Mouse (Mus musculus): ENCODE measurements around the gene Epor.

Epor gene

GRCm38 (mm10) chr9:21963417-21963816 is at the start of gene Epor:
Epor (minus strand) TSS chr9:21963506.
- no peak for DNase-seq (ENCODE audit: low read depth, low spot score)

- DNase-seq (ENCODE audit: low read depth, low spot score), result no peak
These were observed 49.4 kb upstream of the Epor start for GRCm38 (mm10) chr9:22012731-22013130.

GRCm38 (mm10) chr9:22011055-22011454 is 47.7 kb upstream of the Epor start:
- DNase-seq (ENCODE audit: low read depth, low spot score), result no peak

GRCm38 (mm10) chr9:22004546-22004945 is 41.2 kb upstream of the Epor start:
- no peak for DNase-seq (ENCODE audit: low read depth, low spot score)

GRCm38 (mm10) chr9:22003163-22003554 is 39.9 kb upstream of the Epor start:
- DNase-seq (ENCODE audit: low read depth, low spot score), result peak; percentile 18

- DNase-seq (ENCODE audit: low read depth, low spot score), result peak; percentile 99
These were observed 39.2 kb upstream of the Epor start, which contains the start of the genes Ccdc151 and Prkcsh for GRCm38 (mm10) chr9:22002194-22003162. Ccdc151 (minus strand) TSS chr9:22002634. Prkcsh (plus strand) TSS chr9:22002806.

GRCm38 (mm10) chr9:22001633-22002032 is 38.3 kb upstream of the Epor start:
- DNase-seq (ENCODE audit: low read depth, low spot score), result no peak

GRCm38 (mm10) chr9:22000296-22000695 is 37.0 kb upstream of the Epor start:
- no peak for DNase-seq (ENCODE audit: low read depth, low spot score)

GRCm38 (mm10) chr9:21996178-21996867 is 33.0 kb upstream of the Epor start:
- DNase-seq (ENCODE audit: low read depth, low spot score), result no peak

- no peak for DNase-seq (ENCODE audit: low read depth, low spot score)
These were observed 28.9 kb upstream of the Epor start for GRCm38 (mm10) chr9:21992227-21992626.

- no peak for DNase-seq (ENCODE audit: low read depth, low spot score)
These were observed 26.2 kb upstream of the Epor start, which contains the start of gene Rgl3 for GRCm38 (mm10) chr9:21989230-21990110. Rgl3 (minus strand) TSS chr9:21989446.

- DNase-seq (ENCODE audit: low read depth, low spot score), result no peak
These were observed 25.3 kb upstream of the Epor start for GRCm38 (mm10) chr9:21988421-21989101.

GRCm38 (mm10) chr9:21987592-21988342 is 24.5 kb upstream of the Epor start:
- no peak for DNase-seq (ENCODE audit: low read depth, low spot score)

GRCm38 (mm10) chr9:21983911-21984310 is 20.6 kb upstream of the Epor start:
- no peak for DNase-seq (ENCODE audit: low read depth, low spot score)

- DNase-seq (ENCODE audit: low read depth, low spot score), result no peak
These were observed 15.3 kb upstream of the Epor start for GRCm38 (mm10) chr9:21978398-21979128.

GRCm38 (mm10) chr9:21977972-21978371 is 14.7 kb upstream of the Epor start:
- DNase-seq (ENCODE audit: low read depth, low spot score), result no peak

GRCm38 (mm10) chr9:21977331-21977730 is 14.0 kb upstream of the Epor start:
- no peak for DNase-seq (ENCODE audit: low read depth, low spot score)

GRCm38 (mm10) chr9:21976626-21977175 is 13.4 kb upstream of the Epor start:
- DNase-seq (ENCODE audit: low read depth, low spot score), result no peak

- DNase-seq (ENCODE audit: low read depth, low spot score), result no peak
These were observed 6.0 kb upstream of the Epor start for GRCm38 (mm10) chr9:21969304-21969703.
